Mouse (Mus musculus): ENCODE data around the gene Stra8. TPM values are rescaled to one million over a fixed set of nuclear protein-coding genes. Genes with fewer than 3 reads are reported as not detected.

Gene Stra8
- polyA plus RNA-seq, 1 experiment from 2014 or later: not detected

GRCm38 (mm10) chr6:34906661-34907060, 13.3 kb upstream of the Stra8 start:
- no peak for ATAC-seq (replicated peaks; ENCODE audit: insufficient number of reproducible peaks, low FRiP score, low TSS enrichment)
- Histone ChIP-seq H3K9me3 (replicated peaks; ENCODE audit: control insufficient read depth, low read length) (no peaks in the 10 kb centered on the region), H3K36me3 (ENCODE audit: control insufficient read depth, insufficient read depth, low read length) (peaks cover 13% of the 10 kb centered on the region; the same call in 1 of the 2 replicates), H3K4me2 (peak overlapping the region; percentile 35; the same call in 1 of the 2 replicates), H3K9ac (ENCODE audit: low read depth, low read length) (no peak overlapping the region), H3K27ac (ENCODE audit: low read depth, low read length) (0 out of 2 replicates have a peak overlapping the region, but pooled peaks have one; percentile 54), H3K27me3 (ENCODE audit: control insufficient read depth, insufficient read depth, low read length) (no peaks in the 10 kb centered on the region), H3K4me3 (ENCODE audit: low read depth, low read length) (no peak overlapping the region), H3K4me1 (ENCODE audit: control insufficient read depth, insufficient read depth, low read length) (peaks cover 48% of the 10 kb centered on the region)
- WGBS (ENCODE audit: insufficient replicate concordance): 84% methylated on average over 4 of the region's 4 CpGs

GRCm38 (mm10) chr6:34907121-34907614, 12.8 kb upstream of the Stra8 start:
- peak overlapping the region; percentile 45 for H3K4me2 ChIP-seq
- no peaks in the 10 kb centered on the region for H3K9me3 ChIP-seq (replicated peaks; ENCODE audit: control insufficient read depth, low read length)
- H3K27me3 ChIP-seq (ENCODE audit: control insufficient read depth, insufficient read depth, low read length): no peaks in the 10 kb centered on the region
- WGBS (ENCODE audit: insufficient replicate concordance): 53% methylated on average over 2 of the region's 2 CpGs
- H3K4me1 ChIP-seq (ENCODE audit: control insufficient read depth, insufficient read depth, low read length): peaks cover 43% of the 10 kb centered on the region
- peak overlapping the region; percentile 46; the same call in 1 of the 2 replicates for H3K9ac ChIP-seq (ENCODE audit: low read depth, low read length)
- peak overlapping the region; percentile 57; the same call in 1 of the 2 replicates for H3K27ac ChIP-seq (ENCODE audit: low read depth, low read length)
- H3K36me3 ChIP-seq (ENCODE audit: control insufficient read depth, insufficient read depth, low read length): peaks cover 13% of the 10 kb centered on the region; the same call in 1 of the 2 replicates
- peak; percentile 46 for ATAC-seq (replicated peaks; ENCODE audit: insufficient number of reproducible peaks, low FRiP score, low TSS enrichment)
- H3K4me3 ChIP-seq (ENCODE audit: low read depth, low read length): no peak overlapping the region

GRCm38 (mm10) chr6:34907696-34908260, 12.2 kb upstream of the Stra8 start:
- Histone ChIP-seq H3K4me3 (ENCODE audit: low read depth, low read length) (no peak overlapping the region), H3K9ac (ENCODE audit: low read depth, low read length) (peak overlapping the region; percentile 22; the same call in 1 of the 2 replicates)

GRCm38 (mm10) chr6:34909631-34910345, 10.2 kb upstream of the Stra8 start:
- Histone ChIP-seq H3K4me1 (ENCODE audit: control insufficient read depth, insufficient read depth, low read length) (peaks cover 18% of the 10 kb centered on the region), H3K9me3 (replicated peaks; ENCODE audit: control insufficient read depth, low read length) (no peaks in the 10 kb centered on the region), H3K27ac (ENCODE audit: low read depth, low read length) (0 out of 2 replicates have a peak overlapping the region, but pooled peaks have one; percentile 89), H3K36me3 (ENCODE audit: control insufficient read depth, insufficient read depth, low read length) (peaks cover 12% of the 10 kb centered on the region; the same call in 1 of the 2 replicates), H3K4me3 (ENCODE audit: low read depth, low read length) (peak overlapping the region; percentile 88), H3K27me3 (ENCODE audit: control insufficient read depth, insufficient read depth, low read length) (no peaks in the 10 kb centered on the region), H3K4me2 (peak overlapping the region; percentile 84), H3K9ac (ENCODE audit: low read depth, low read length) (peak overlapping the region; percentile 84)
- WGBS (ENCODE audit: insufficient replicate concordance): 42% methylated on average over 8 of the region's 8 CpGs
- no peak for ATAC-seq (replicated peaks; ENCODE audit: insufficient number of reproducible peaks, low FRiP score, low TSS enrichment)

More at GRCm38 (mm10) chr6:34907696-34908260, 12.2 kb upstream of the Stra8 start:
- H3K4me1 ChIP-seq (ENCODE audit: control insufficient read depth, insufficient read depth, low read length): peaks cover 37% of the 10 kb centered on the region
- WGBS (ENCODE audit: insufficient replicate concordance): 79% methylated on average over 18 of the region's 18 CpGs
- ATAC-seq (replicated peaks; ENCODE audit: insufficient number of reproducible peaks, low FRiP score, low TSS enrichment): no peak
- H3K4me2 ChIP-seq: peak overlapping the region; percentile 45
- H3K9me3 ChIP-seq (replicated peaks; ENCODE audit: control insufficient read depth, low read length): no peaks in the 10 kb centered on the region
- peak overlapping the region; percentile 57; the same call in 1 of the 2 replicates for H3K27ac ChIP-seq (ENCODE audit: low read depth, low read length)
- H3K36me3 ChIP-seq (ENCODE audit: control insufficient read depth, insufficient read depth, low read length): peaks cover 13% of the 10 kb centered on the region; the same call in 1 of the 2 replicates
- no peaks in the 10 kb centered on the region for H3K27me3 ChIP-seq (ENCODE audit: control insufficient read depth, insufficient read depth, low read length)

GRCm38 (mm10) chr6:34910371-34911219, 9.4 kb upstream of the Stra8 start, which contains the start of gene Wdr91:
Wdr91 (minus strand) TSS chr6:34910876.
- Histone ChIP-seq H3K36me3 (ENCODE audit: control insufficient read depth, insufficient read depth, low read length) (peaks cover 11% of the 10 kb centered on the region; the same call in 1 of the 2 replicates), H3K9ac (ENCODE audit: low read depth, low read length) (peak within 1 kb of the TSS; percentile 84), H3K27ac (ENCODE audit: low read depth, low read length) (peak within 1 kb of the TSS; percentile 89), H3K4me3 (ENCODE audit: low read depth, low read length) (peak within 1 kb of the TSS; percentile 88), H3K4me2 (peak within 1 kb of the TSS; percentile 84), H3K9me3 (replicated peaks; ENCODE audit: control insufficient read depth, low read length) (no peaks in the 10 kb centered on the region), H3K4me1 (ENCODE audit: control insufficient read depth, insufficient read depth, low read length) (peaks cover 18% of the 10 kb centered on the region), H3K27me3 (ENCODE audit: control insufficient read depth, insufficient read depth, low read length) (no peaks in the 10 kb centered on the region)
- under 1% methylated on average over 61 of the region's 64 CpGs for WGBS (ENCODE audit: insufficient replicate concordance)
- peak; percentile 89 for ATAC-seq (replicated peaks; ENCODE audit: insufficient number of reproducible peaks, low FRiP score, low TSS enrichment)

GRCm38 (mm10) chr6:34913341-34914040, 6.5 kb upstream of the Stra8 start:
- Histone ChIP-seq H3K4me1 (ENCODE audit: control insufficient read depth, insufficient read depth, low read length) (peaks cover 11% of the 10 kb centered on the region), H3K9me3 (replicated peaks; ENCODE audit: control insufficient read depth, low read length) (no peaks in the 10 kb centered on the region), H3K27me3 (ENCODE audit: control insufficient read depth, insufficient read depth, low read length) (no peaks in the 10 kb centered on the region), H3K36me3 (ENCODE audit: control insufficient read depth, insufficient read depth, low read length) (no peaks in the 10 kb centered on the region), H3K9ac (ENCODE audit: low read depth, low read length) (no peak overlapping the region), H3K27ac (ENCODE audit: low read depth, low read length) (no peak overlapping the region), H3K4me3 (ENCODE audit: low read depth, low read length) (no peak overlapping the region), H3K4me2 (no peak overlapping the region)
- ATAC-seq (replicated peaks; ENCODE audit: insufficient number of reproducible peaks, low FRiP score, low TSS enrichment): no peak
- 82% methylated on average over 13 of the region's 13 CpGs for WGBS (ENCODE audit: insufficient replicate concordance)

- Histone ChIP-seq H3K4me1 (ENCODE audit: control insufficient read depth, insufficient read depth, low read length) (peaks cover 7% of the 10 kb centered on the region), H3K9ac (ENCODE audit: low read depth, low read length) (no peak overlapping the region), H3K36me3 (ENCODE audit: control insufficient read depth, insufficient read depth, low read length) (no peaks in the 10 kb centered on the region), H3K9me3 (replicated peaks; ENCODE audit: control insufficient read depth, low read length) (no peaks in the 10 kb centered on the region), H3K4me2 (no peak overlapping the region), H3K27me3 (ENCODE audit: control insufficient read depth, insufficient read depth, low read length) (no peaks in the 10 kb centered on the region), H3K4me3 (ENCODE audit: low read depth, low read length) (no peak overlapping the region), H3K27ac (ENCODE audit: low read depth, low read length) (no peak overlapping the region)
- no peak for ATAC-seq (replicated peaks; ENCODE audit: insufficient number of reproducible peaks, low FRiP score, low TSS enrichment)
- WGBS (ENCODE audit: insufficient replicate concordance): 77% methylated on average over 3 of the region's 3 CpGs
Observed at GRCm38 (mm10) chr6:34914462-34914861, 5.5 kb upstream of the Stra8 start.

Data from heart, embryonic 11.5 days (tissue).